Mouse (Mus musculus) limb, embryonic 13.5 days (tissue): ENCODE data around the gene Nhs. TPM values are rescaled to one million over a fixed set of nuclear protein-coding genes. Genes with fewer than 3 reads are reported as not detected.

Experiments used
- ATAC-seq: fragments of 200-750 bp; cut with Nextera tagmentation; 2 replicates; pipeline ENCODE4 v1.8.0; 2017; ENCODE audit warnings: low read depth, moderate number of reproducible peaks, moderate TSS enrichment; ENCODE audit not compliant: low FRiP score
- H3K27ac ChIP-seq: fragments of 300-500 bp; sonication (generic); 2 replicates; pipeline ENCODE4 v1.5.1; 2015; ENCODE audit warnings: inconsistent platforms, mild to moderate bottlenecking, moderate library complexity
- H3K27me3 ChIP-seq: fragments of 300-500 bp; sonication (generic); 2 replicates; pipeline ENCODE4 v1.6.1; 2015; ENCODE audit warnings: mild to moderate bottlenecking, inconsistent platforms
- H3K36me3 ChIP-seq: fragments of 300-500 bp; sonication (generic); 2 replicates; pipeline ENCODE4 v1.6.1; 2015; ENCODE audit warnings: inconsistent platforms, mild to moderate bottlenecking, moderate library complexity
- H3K4me1 ChIP-seq: fragments of 300-500 bp; sonication (generic); 2 replicates; pipeline ENCODE4 v1.6.1; 2015; ENCODE audit warnings: inconsistent platforms
- H3K4me2 ChIP-seq: fragments of 300-500 bp; sonication (generic); replicated peaks from 2 replicates; pipeline ENCODE4 v1.6.1; 2015; ENCODE audit warnings: inconsistent platforms, mild to moderate bottlenecking, moderate library complexity
- H3K4me3 ChIP-seq: fragments of 300-500 bp; sonication (generic); 2 replicates; pipeline ENCODE4 v1.5.1; 2015; ENCODE audit warnings: moderate library complexity, mild to moderate bottlenecking, inconsistent platforms
- H3K9ac ChIP-seq: fragments of 300-500 bp; sonication (generic); 2 replicates; pipeline ENCODE4 v1.6.1; 2015; ENCODE audit warnings: mild to moderate bottlenecking, inconsistent platforms
- H3K9me3 ChIP-seq: fragments of 300-500 bp; sonication (generic); 2 replicates; pipeline ENCODE4 v1.6.1; 2016; ENCODE audit warnings: inconsistent platforms
- WGBS: fragments of 180-500 bp; shearing (Covaris S2); methylation state at CpG from one replicate; pipeline ENCODE4 v1.1.7; 2015; 5-methylcytosine and 5-hydroxymethylcytosine counted together
- polyA plus RNA-seq: library from polyadenylated mRNA; unstranded; fragments of >200 nt; fragmentation: Nextera tagmentation; extraction: Ambion mirVana; gene quantifications from 2 replicates; pipeline ENCODE4 v1.2.1, GENCODE M21; 2015

Gene Nhs
- polyA plus RNA-seq, 1 experiment from 2014 or later = 3.0 TPM

GRCm38 (mm10) chrX:162009876-162010275, 149.7 kb downstream of the Nhs start:
- no peak overlapping the region for H3K4me2 ChIP-seq
- H3K27me3 ChIP-seq = peaks cover 61% of the 10 kb centered on the region
- no peak overlapping the region for H3K27ac ChIP-seq
- no peaks in the 10 kb centered on the region for H3K4me1 ChIP-seq
- no peak for ATAC-seq
- H3K4me3 ChIP-seq = no peak overlapping the region
- WGBS = 38% methylated on average over 3 of the region's 3 CpGs
- H3K9ac ChIP-seq = no peak overlapping the region
- no peaks in the 10 kb centered on the region for H3K9me3 ChIP-seq
- H3K36me3 ChIP-seq = no peaks in the 10 kb centered on the region

- 53% methylated on average over 1 of the region's 1 CpGs for WGBS
- Histone ChIP-seq H3K27me3 (peaks cover 59% of the 10 kb centered on the region; the same call in 1 of the 2 replicates), H3K27ac (no peak overlapping the region), H3K4me2 (no peak overlapping the region), H3K4me1 (no peaks in the 10 kb centered on the region), H3K4me3 (no peak overlapping the region), H3K9ac (no peak overlapping the region), H3K9me3 (no peaks in the 10 kb centered on the region), H3K36me3 (no peaks in the 10 kb centered on the region)
- ATAC-seq = no peak
Observed at GRCm38 (mm10) chrX:162003818-162004217, 155.7 kb downstream of the Nhs start.

GRCm38 (mm10) chrX:161998876-161999275, 160.7 kb downstream of the Nhs start:
- Histone ChIP-seq H3K9me3 (no peaks in the 10 kb centered on the region), H3K27ac (no peak overlapping the region), H3K4me3 (no peak overlapping the region), H3K4me2 (no peak overlapping the region), H3K27me3 (peaks cover 46% of the 10 kb centered on the region; the same call in 1 of the 2 replicates), H3K4me1 (peaks cover 8% of the 10 kb centered on the region; the same call in 1 of the 2 replicates), H3K9ac (no peak overlapping the region), H3K36me3 (no peaks in the 10 kb centered on the region)
- ATAC-seq = no peak
- WGBS = 79% methylated on average over 3 of the region's 3 CpGs

GRCm38 (mm10) chrX:161997170-161997795, 162.2 kb downstream of the Nhs start:
- WGBS = 43% methylated on average over 2 of the region's 2 CpGs
- Histone ChIP-seq H3K4me2 (no peak overlapping the region), H3K27ac (no peak overlapping the region), H3K9me3 (no peaks in the 10 kb centered on the region), H3K9ac (no peak overlapping the region), H3K4me1 (peaks cover 8% of the 10 kb centered on the region; the same call in 1 of the 2 replicates), H3K27me3 (peaks cover 45% of the 10 kb centered on the region; the same call in 1 of the 2 replicates), H3K36me3 (no peaks in the 10 kb centered on the region), H3K4me3 (no peak overlapping the region)
- no peak for ATAC-seq

GRCm38 (mm10) chrX:161990171-161990570, 169.4 kb downstream of the Nhs start:
- Histone ChIP-seq H3K27ac (no peak overlapping the region), H3K9ac (no peak overlapping the region), H3K4me1 (no peaks in the 10 kb centered on the region), H3K4me2 (no peak overlapping the region), H3K27me3 (peaks cover 48% of the 10 kb centered on the region), H3K9me3 (no peaks in the 10 kb centered on the region), H3K36me3 (no peaks in the 10 kb centered on the region), H3K4me3 (no peak overlapping the region)
- no peak for ATAC-seq
- WGBS = 88% methylated on average over 1 of the region's 1 CpGs

GRCm38 (mm10) chrX:161984961-161985360, 174.6 kb downstream of the Nhs start:
- H3K27me3 ChIP-seq = peaks cover 40% of the 10 kb centered on the region; the same call in 1 of the 2 replicates

GRCm38 (mm10) chrX:161981399-161981798, 178.1 kb downstream of the Nhs start:
- H3K36me3 ChIP-seq = no peaks in the 10 kb centered on the region
- no peak overlapping the region for H3K4me3 ChIP-seq
- peaks cover 51% of the 10 kb centered on the region; the same call in 1 of the 2 replicates for H3K27me3 ChIP-seq
- no peak for ATAC-seq
- H3K4me1 ChIP-seq = peaks cover 4% of the 10 kb centered on the region; the same call in 1 of the 2 replicates
- no peak overlapping the region for H3K9ac ChIP-seq
- no peak overlapping the region for H3K4me2 ChIP-seq
- no peak overlapping the region for H3K27ac ChIP-seq
- H3K9me3 ChIP-seq = no peaks in the 10 kb centered on the region
- WGBS = 58% methylated on average over 6 of the region's 6 CpGs

More at GRCm38 (mm10) chrX:161984961-161985360, 174.6 kb downstream of the Nhs start:
- Histone ChIP-seq H3K27ac (no peak overlapping the region), H3K9me3 (no peaks in the 10 kb centered on the region), H3K4me2 (no peak overlapping the region), H3K36me3 (no peaks in the 10 kb centered on the region), H3K4me3 (no peak overlapping the region), H3K4me1 (no peaks in the 10 kb centered on the region), H3K9ac (no peak overlapping the region)
- ATAC-seq = no peak
- 67% methylated on average over 6 of the region's 6 CpGs for WGBS

GRCm38 (mm10) chrX:161979946-161980345, 179.6 kb downstream of the Nhs start:
- H3K9ac ChIP-seq = no peak overlapping the region
- peaks cover 4% of the 10 kb centered on the region; the same call in 1 of the 2 replicates for H3K4me1 ChIP-seq
- no peak overlapping the region for H3K4me2 ChIP-seq
- no peak for ATAC-seq
- H3K27me3 ChIP-seq = peaks cover 48% of the 10 kb centered on the region
- H3K27ac ChIP-seq = no peak overlapping the region
- H3K9me3 ChIP-seq = no peaks in the 10 kb centered on the region
- H3K4me3 ChIP-seq = no peak overlapping the region
- no peaks in the 10 kb centered on the region for H3K36me3 ChIP-seq

GRCm38 (mm10) chrX:161977236-161977841, 182.2 kb downstream of the Nhs start:
- H3K27me3 ChIP-seq = peaks cover 51% of the 10 kb centered on the region
- no peak overlapping the region for H3K27ac ChIP-seq
- WGBS = 68% methylated on average over 4 of the region's 4 CpGs
- H3K4me3 ChIP-seq = no peak overlapping the region
- no peaks in the 10 kb centered on the region for H3K9me3 ChIP-seq
- H3K9ac ChIP-seq = no peak overlapping the region
- H3K36me3 ChIP-seq = no peaks in the 10 kb centered on the region
- no peak overlapping the region for H3K4me2 ChIP-seq
- no peak for ATAC-seq
- H3K4me1 ChIP-seq = peaks cover 10% of the 10 kb centered on the region; the same call in 1 of the 2 replicates

- ATAC-seq = no peak
- H3K9ac ChIP-seq = no peak overlapping the region
- WGBS = 60% methylated on average over 2 of the region's 2 CpGs
- no peaks in the 10 kb centered on the region for H3K36me3 ChIP-seq
- H3K4me1 ChIP-seq = peaks cover 10% of the 10 kb centered on the region; the same call in 1 of the 2 replicates
- peaks cover 56% of the 10 kb centered on the region for H3K27me3 ChIP-seq
- no peak overlapping the region for H3K4me2 ChIP-seq
- no peaks in the 10 kb centered on the region for H3K9me3 ChIP-seq
- no peak overlapping the region for H3K27ac ChIP-seq
- no peak overlapping the region for H3K4me3 ChIP-seq
Observed at GRCm38 (mm10) chrX:161976376-161976775, 183.2 kb downstream of the Nhs start.

- ATAC-seq = no peak
- peaks cover 60% of the 10 kb centered on the region for H3K27me3 ChIP-seq
- WGBS = 31% methylated on average over 3 of the region's 3 CpGs
Observed at GRCm38 (mm10) chrX:161973572-161973971, 186.0 kb downstream of the Nhs start.

GRCm38 (mm10) chrX:161972723-161973122, 186.8 kb downstream of the Nhs start:
- Histone ChIP-seq H3K4me3 (no peak overlapping the region), H3K4me2 (no peak overlapping the region), H3K36me3 (no peaks in the 10 kb centered on the region), H3K9ac (no peak overlapping the region), H3K9me3 (no peaks in the 10 kb centered on the region), H3K27me3 (peaks cover 55% of the 10 kb centered on the region), H3K4me1 (0 out of 2 replicates have a peak, but pooled peaks cover 6% of the 10 kb centered on the region), H3K27ac (no peak overlapping the region)
- no peak for ATAC-seq

More at GRCm38 (mm10) chrX:161973572-161973971, 186.0 kb downstream of the Nhs start:
- no peak overlapping the region for H3K9ac ChIP-seq
- no peak overlapping the region for H3K4me3 ChIP-seq
- peaks cover 8% of the 10 kb centered on the region; the same call in 1 of the 2 replicates for H3K4me1 ChIP-seq
- no peaks in the 10 kb centered on the region for H3K36me3 ChIP-seq
- H3K27ac ChIP-seq = no peak overlapping the region
- H3K9me3 ChIP-seq = no peaks in the 10 kb centered on the region
- H3K4me2 ChIP-seq = no peak overlapping the region
